Mouse (Mus musculus) ES-Bruce4 (cell line): ENCODE data around the gene Phex.

ENCODE experiments used
- CTCF ChIP-seq: IDR thresholded peaks from one replicate; pipeline ENCODE4 v1.8.1; 2011; ENCODE audit warnings: low read depth, low read length
- POLR2A ChIP-seq: IDR thresholded peaks from one replicate; pipeline ENCODE4 v1.8.1; 2011; ENCODE audit warnings: low read length; ENCODE audit not compliant: insufficient read depth

- TF ChIP-seq CTCF: no peak
- TF ChIP-seq POLR2A: no peak
These were observed 251.0 kb downstream of the Phex start for GRCm38 (mm10) chrX:157164142-157164541.
